Mouse (Mus musculus): ENCODE measurements around the gene Rrnad1. TPM values are rescaled to one million over a fixed set of nuclear protein-coding genes. Genes with fewer than 3 reads are reported as not detected.
A peak's percentile ranks its signal among the peaks of the same experiment; 100 is the strongest.

Rrnad1 gene
- polyA plus RNA-seq, 1 experiment, result 1.3 TPM

GRCm38 (mm10) chr3:87944838-87945600 is 14.5 kb upstream of the Rrnad1 start:
- Histone ChIP-seq H3K36me3 (ENCODE audit: control insufficient read depth) (peaks cover 39% of the 10 kb centered on the region), H3K4me3 (replicated peaks) (no peak overlapping the region), H3K9me3 (ENCODE audit: control insufficient read depth, low read length) (no peaks in the 10 kb centered on the region; the same call in 1 of the 2 replicates), H3K4me1 (ENCODE audit: control insufficient read depth) (peaks cover 2% of the 10 kb centered on the region), H3K27me3 (ENCODE audit: control insufficient read depth) (peaks cover 58% of the 10 kb centered on the region)
- TF ChIP-seq GATA1 (IDR thresholded peaks at IDR 0.05; ENCODE audit: low read length) (no peak), TAL1 (IDR thresholded peaks at IDR 0.05; ENCODE audit: low read length) (no peak)

GRCm38 (mm10) chr3:87943586-87943985 is 13.1 kb upstream of the Rrnad1 start:
- Histone ChIP-seq H3K9me3 (ENCODE audit: control insufficient read depth, low read length) (no peaks in the 10 kb centered on the region; the same call in 1 of the 2 replicates), H3K4me3 (replicated peaks) (no peak overlapping the region), H3K4me1 (ENCODE audit: control insufficient read depth) (peaks cover 2% of the 10 kb centered on the region), H3K27me3 (ENCODE audit: control insufficient read depth) (peaks cover 44% of the 10 kb centered on the region), H3K36me3 (ENCODE audit: control insufficient read depth) (peaks cover 54% of the 10 kb centered on the region)
- TF ChIP-seq TAL1 (IDR thresholded peaks at IDR 0.05; ENCODE audit: low read length), result no peak
- no peak for TF ChIP-seq GATA1 (IDR thresholded peaks at IDR 0.05; ENCODE audit: low read length)

GRCm38 (mm10) chr3:87942471-87942870 is 12.0 kb upstream of the Rrnad1 start:
- Histone ChIP-seq H3K4me3 (replicated peaks) (no peak overlapping the region), H3K9me3 (ENCODE audit: control insufficient read depth, low read length) (no peaks in the 10 kb centered on the region; the same call in 1 of the 2 replicates), H3K4me1 (ENCODE audit: control insufficient read depth) (peaks cover 2% of the 10 kb centered on the region; the same call in 1 of the 2 replicates), H3K36me3 (ENCODE audit: control insufficient read depth) (peaks cover 65% of the 10 kb centered on the region), H3K27me3 (ENCODE audit: control insufficient read depth) (peaks cover 32% of the 10 kb centered on the region)
- TF ChIP-seq GATA1 (IDR thresholded peaks at IDR 0.05; ENCODE audit: low read length), result no peak
- no peak for TF ChIP-seq TAL1 (IDR thresholded peaks at IDR 0.05; ENCODE audit: low read length)

GRCm38 (mm10) chr3:87940611-87941010 is 10.1 kb upstream of the Rrnad1 start:
- no peaks in the 10 kb centered on the region for H3K9me3 ChIP-seq (ENCODE audit: control insufficient read depth, low read length)
- H3K4me3 ChIP-seq (replicated peaks), result no peak overlapping the region
- TF ChIP-seq GATA1 (IDR thresholded peaks at IDR 0.05; ENCODE audit: low read length) (no peak), TAL1 (IDR thresholded peaks at IDR 0.05; ENCODE audit: low read length) (no peak)
- peaks cover 81% of the 10 kb centered on the region for H3K36me3 ChIP-seq (ENCODE audit: control insufficient read depth)
- H3K27me3 ChIP-seq (ENCODE audit: control insufficient read depth), result peaks cover 14% of the 10 kb centered on the region
- peaks cover 4% of the 10 kb centered on the region for H3K4me1 ChIP-seq (ENCODE audit: control insufficient read depth)

GRCm38 (mm10) chr3:87935776-87936175 is 5.3 kb upstream of the Rrnad1 start:
- H3K4me1 ChIP-seq (ENCODE audit: control insufficient read depth), result peaks cover 44% of the 10 kb centered on the region
- H3K27me3 ChIP-seq (ENCODE audit: control insufficient read depth), result no peaks in the 10 kb centered on the region
- TF ChIP-seq TAL1 (IDR thresholded peaks at IDR 0.05; ENCODE audit: low read length), result no peak
- no peak for TF ChIP-seq GATA1 (IDR thresholded peaks at IDR 0.05; ENCODE audit: low read length)
- peaks cover 91% of the 10 kb centered on the region for H3K36me3 ChIP-seq (ENCODE audit: control insufficient read depth)
- H3K9me3 ChIP-seq (ENCODE audit: control insufficient read depth, low read length), result no peaks in the 10 kb centered on the region
- no peak overlapping the region for H3K4me3 ChIP-seq (replicated peaks)

- H3K27me3 ChIP-seq (ENCODE audit: control insufficient read depth), result no peaks in the 10 kb centered on the region
- TF ChIP-seq GATA1 (IDR thresholded peaks at IDR 0.05; ENCODE audit: low read length) (no peak), TAL1 (IDR thresholded peaks at IDR 0.05; ENCODE audit: low read length) (no peak)
- H3K36me3 ChIP-seq (ENCODE audit: control insufficient read depth), result peaks cover 85% of the 10 kb centered on the region
- H3K9me3 ChIP-seq (ENCODE audit: control insufficient read depth, low read length), result no peaks in the 10 kb centered on the region
- H3K4me1 ChIP-seq (ENCODE audit: control insufficient read depth), result peaks cover 46% of the 10 kb centered on the region
- no peak overlapping the region for H3K4me3 ChIP-seq (replicated peaks)
Measured at GRCm38 (mm10) chr3:87935201-87935600, 4.7 kb upstream of the Rrnad1 start.

GRCm38 (mm10) chr3:87934501-87934900 is 4.0 kb upstream of the Rrnad1 start:
- no peaks in the 10 kb centered on the region for H3K27me3 ChIP-seq (ENCODE audit: control insufficient read depth)
- H3K36me3 ChIP-seq (ENCODE audit: control insufficient read depth), result peaks cover 78% of the 10 kb centered on the region
- TF ChIP-seq GATA1 (IDR thresholded peaks at IDR 0.05; ENCODE audit: low read length) (no peak), TAL1 (IDR thresholded peaks at IDR 0.05; ENCODE audit: low read length) (no peak)
- no peaks in the 10 kb centered on the region for H3K9me3 ChIP-seq (ENCODE audit: control insufficient read depth, low read length)
- H3K4me3 ChIP-seq (replicated peaks), result no peak overlapping the region
- peaks cover 49% of the 10 kb centered on the region for H3K4me1 ChIP-seq (ENCODE audit: control insufficient read depth)

- H3K27me3 ChIP-seq (ENCODE audit: control insufficient read depth), result no peaks in the 10 kb centered on the region
- no peak overlapping the region for H3K4me3 ChIP-seq (replicated peaks)
- peaks cover 54% of the 10 kb centered on the region for H3K4me1 ChIP-seq (ENCODE audit: control insufficient read depth)
- TF ChIP-seq TAL1 (IDR thresholded peaks at IDR 0.05; ENCODE audit: low read length) (no peak), GATA1 (IDR thresholded peaks at IDR 0.05; ENCODE audit: low read length) (no peak)
- H3K36me3 ChIP-seq (ENCODE audit: control insufficient read depth), result peaks cover 74% of the 10 kb centered on the region
- H3K9me3 ChIP-seq (ENCODE audit: control insufficient read depth, low read length), result no peaks in the 10 kb centered on the region
Measured at GRCm38 (mm10) chr3:87934026-87934425, 3.5 kb upstream of the Rrnad1 start.

- H3K27me3 ChIP-seq (ENCODE audit: control insufficient read depth), result no peaks in the 10 kb centered on the region
- no peaks in the 10 kb centered on the region for H3K9me3 ChIP-seq (ENCODE audit: control insufficient read depth, low read length)
- H3K4me1 ChIP-seq (ENCODE audit: control insufficient read depth), result peaks cover 58% of the 10 kb centered on the region
- H3K36me3 ChIP-seq (ENCODE audit: control insufficient read depth), result peaks cover 64% of the 10 kb centered on the region
- TF ChIP-seq GATA1 (IDR thresholded peaks at IDR 0.05; ENCODE audit: low read length), result no peak
- H3K4me3 ChIP-seq (replicated peaks), result peak overlapping the region; percentile 100
Measured at GRCm38 (mm10) chr3:87929341-87930077, 1.0 kb downstream of the Rrnad1 start.

All from erythroblast, embryonic 14.5 days (primary cell).